Mouse (Mus musculus) urinary bladder, adult 2 months (tissue): ENCODE data around the gene Mad2l1bp. TPM values are rescaled to one million over a fixed set of nuclear protein-coding genes. Genes with fewer than 3 reads are reported as not detected.

Experiments used
- DNase-seq: peaks from one replicate; pipeline ENCODE4 v3.0.0; 2022; ENCODE audit warnings: low spot score
- polyA plus RNA-seq: library from polyadenylated mRNA; depleted of rRNA; stranded (reverse); fragments of >200 nt; gene quantifications from 2 replicates; pipeline ENCODE4 v1.2.3, GENCODE M21; 2012; rRNA removed

Gene Mad2l1bp
- polyA plus RNA-seq, 1 experiment: 19.8 TPM

- peak; percentile 73 for DNase-seq
Observed at GRCm38 (mm10) chr17:46110402-46111289, 42.7 kb downstream of the Mad2l1bp start, which contains the start of gene Mrps18a. Gene Mrps18a (plus strand): TSS chr17:46110986.

- DNase-seq: no peak
Observed at GRCm38 (mm10) chr17:46108286-46108685, 45.1 kb downstream of the Mad2l1bp start.

GRCm38 (mm10) chr17:46104487-46104886, 48.9 kb downstream of the Mad2l1bp start:
- DNase-seq: no peak

GRCm38 (mm10) chr17:46102608-46103159, 50.7 kb downstream of the Mad2l1bp start:
- DNase-seq: no peak

- DNase-seq: no peak
Observed at GRCm38 (mm10) chr17:46101906-46102305, 51.4 kb downstream of the Mad2l1bp start.

- no peak for DNase-seq
Observed at GRCm38 (mm10) chr17:46098525-46098924, 54.8 kb downstream of the Mad2l1bp start.

Other genes starting within 250 kb of the Mad2l1bp start
- gene Vegfa, start 121.2 kb downstream of the Mad2l1bp start, polyA plus RNA-seq: 98.3 and 138 TPM in 2 replicates
- gene Mrps18a, start 42.6 kb downstream of the Mad2l1bp start, polyA plus RNA-seq: 67.0 and 71.1 TPM in 2 replicates
- 12.7 and 14.0 TPM in 2 replicates for gene Rsph9, start 9.3 kb downstream of the Mad2l1bp start, polyA plus RNA-seq
- 110 and 143 TPM in 2 replicates for gene Gtpbp2, start 7.5 kb upstream of the Mad2l1bp start, polyA plus RNA-seq
- gene Polh, start 49.1 kb upstream of the Mad2l1bp start, polyA plus RNA-seq: 5.7 and 6.1 TPM in 2 replicates
- 23.2 and 24.0 TPM in 2 replicates for gene Xpo5, start 49.2 kb upstream of the Mad2l1bp start, polyA plus RNA-seq
- 60.7 and 75.2 TPM in 2 replicates for gene Polr1c, start 94.5 kb upstream of the Mad2l1bp start, polyA plus RNA-seq
- 93.6 and 98.7 TPM in 2 replicates for gene Yipf3, start 94.5 kb upstream of the Mad2l1bp start, polyA plus RNA-seq
- 1.6 and 1.9 TPM in 2 replicates for gene Lrrc73, start 100.0 kb upstream of the Mad2l1bp start, polyA plus RNA-seq
- gene Tjap1, start 129.5 kb upstream of the Mad2l1bp start, polyA plus RNA-seq: 37.6 and 41.0 TPM in 2 replicates
- gene Dlk2, start 143.9 kb upstream of the Mad2l1bp start, polyA plus RNA-seq: 19.8 and 27.6 TPM in 2 replicates
- gene Abcc10, start 174.8 kb upstream of the Mad2l1bp start, polyA plus RNA-seq: 16.3 and 19.3 TPM in 2 replicates
- 10.1 and 11.7 TPM in 2 replicates for gene Zfp318, start 230.2 kb upstream of the Mad2l1bp start, polyA plus RNA-seq